Mouse (Mus musculus) right cerebral cortex, adult 18-20 months (tissue): ENCODE measurements around the gene Brk1.

Source experiments
- DNase-seq: peaks from one replicate; pipeline ENCODE4 v3.0.0; 2022; ENCODE audit warnings: mixed read lengths

Gene Brk1

GRCm38 (mm10) chr6:113661353-113662241 is 57.0 kb downstream of the Brk1 start:
- peak; percentile 32 for DNase-seq

- no peak for DNase-seq
Observed at GRCm38 (mm10) chr6:113662964-113663700, 58.6 kb downstream of the Brk1 start.

- no peak for DNase-seq
Observed at GRCm38 (mm10) chr6:113664305-113664704, 59.7 kb downstream of the Brk1 start.
